Mouse (Mus musculus) forebrain, embryonic 13.5 days (tissue): Measurements from ENCODE around the gene Prr14l. TPM values are rescaled to one million over a fixed set of nuclear protein-coding genes. Genes with fewer than 3 reads are reported as not detected.
A peak's percentile ranks its signal among the peaks of the same experiment; 100 is the strongest.
"Not testable (repeated sequence)": the region's sequence is repeated elsewhere in the genome, so short reads cannot be mapped to it uniquely, and the experiment has no call there.

Experiments
- ATAC-seq: fragments of 200-750 bp; cut with Nextera tagmentation; 2 replicates; pipeline ENCODE4 v1.8.0; 2017
- H3K27ac ChIP-seq: fragments of 300-500 bp; sonication (generic); 2 replicates; pipeline ENCODE4 v1.5.1; 2015; ENCODE audit warnings: inconsistent platforms, mild to moderate bottlenecking, moderate library complexity
- H3K27me3 ChIP-seq: fragments of 300-500 bp; sonication (generic); 2 replicates; pipeline ENCODE4 v1.6.1; 2015; ENCODE audit warnings: mild to moderate bottlenecking, inconsistent platforms
- H3K36me3 ChIP-seq: fragments of 300-500 bp; sonication (generic); 2 replicates; pipeline ENCODE4 v1.6.1; 2015; ENCODE audit warnings: mild to moderate bottlenecking, inconsistent platforms; ENCODE audit not compliant: poor library complexity, severe bottlenecking
- H3K4me1 ChIP-seq: fragments of 300-500 bp; sonication (generic); 2 replicates; pipeline ENCODE4 v1.6.1; 2015; ENCODE audit warnings: inconsistent platforms
- H3K4me2 ChIP-seq: fragments of 300-500 bp; sonication (generic); 2 replicates; pipeline ENCODE4 v1.6.1; 2015; ENCODE audit warnings: inconsistent platforms, mild to moderate bottlenecking, moderate library complexity
- H3K4me3 ChIP-seq: fragments of 300-500 bp; sonication (generic); 2 replicates; pipeline ENCODE4 v1.5.1; 2015; ENCODE audit warnings: mild to moderate bottlenecking, inconsistent platforms
- H3K9ac ChIP-seq: fragments of 300-500 bp; sonication (generic); 2 replicates; pipeline ENCODE4 v1.6.1; 2015; ENCODE audit warnings: mild to moderate bottlenecking, inconsistent platforms
- H3K9me3 ChIP-seq: fragments of 300-500 bp; sonication (generic); replicated peaks from 2 replicates; pipeline ENCODE4 v1.6.1; 2016; ENCODE audit warnings: inconsistent platforms
- WGBS: fragments of 180-500 bp; shearing (Covaris S2); methylation state at CpG from one replicate; pipeline ENCODE4 v1.1.7; 2015; 5-methylcytosine and 5-hydroxymethylcytosine counted together
- polyA plus RNA-seq: library from polyadenylated mRNA; unstranded; fragments of >200 nt; fragmentation: Nextera tagmentation; extraction: Ambion mirVana; gene quantifications from 2 replicates; pipeline ENCODE4 v1.2.1, GENCODE M21; 2015

Prr14l gene
- polyA plus RNA-seq, 1 experiment from 2014 or later, result 17.6 TPM

DNA sequence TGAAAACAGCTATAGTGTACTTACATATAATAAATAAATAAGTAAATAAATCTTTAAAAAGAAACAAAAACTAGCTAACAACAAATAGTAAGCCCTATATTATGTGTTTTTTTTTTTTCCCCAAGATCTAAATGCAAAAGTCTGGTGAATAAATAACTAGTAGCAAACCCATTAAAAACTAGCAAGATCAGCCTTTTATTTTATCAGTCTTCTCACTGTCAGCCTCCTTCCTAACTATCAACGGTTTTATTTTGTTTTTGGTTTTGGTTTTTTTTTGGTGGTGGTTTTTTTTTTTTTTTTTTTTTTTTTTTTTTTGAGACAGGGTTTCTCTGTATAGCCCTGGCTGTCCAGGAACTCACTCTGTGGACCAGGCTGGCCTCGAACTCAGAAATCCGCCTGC is 4.5 kb downstream of the Prr14l start:
- peaks cover 31% of the 10 kb centered on the region for H3K4me1 ChIP-seq
- WGBS, result 97% methylated on average over 3 of the region's 3 CpGs
- not testable (repeated sequence) for H3K27ac ChIP-seq, H3K9me3 ChIP-seq, H3K9ac ChIP-seq, H3K4me3 ChIP-seq, ATAC-seq, H3K27me3 ChIP-seq, H3K4me2 ChIP-seq
- peaks cover 43% of the 10 kb centered on the region for H3K36me3 ChIP-seq

DNA sequence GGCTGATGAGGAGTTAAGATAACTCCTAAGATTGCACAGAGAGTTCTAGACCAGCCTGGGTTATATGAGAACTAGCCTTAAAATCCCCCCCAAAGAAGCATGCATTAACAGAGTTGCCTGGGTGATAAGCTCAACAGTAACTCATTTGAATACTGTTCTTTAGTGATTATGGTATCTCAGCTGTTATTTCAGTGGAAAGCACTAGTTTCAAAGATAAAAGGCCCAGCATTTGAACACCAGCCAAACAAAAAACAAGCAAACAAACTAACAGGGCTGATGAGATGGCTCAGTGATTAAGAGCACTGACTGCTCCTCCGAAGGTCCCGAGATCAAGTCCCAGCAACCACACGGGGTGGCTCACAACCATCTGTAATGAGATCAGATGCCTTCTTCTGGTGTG is 4.9 kb downstream of the Prr14l start:
- H3K9me3 ChIP-seq, result no peaks in the 10 kb centered on the region
- ATAC-seq, result no peak
- H3K27ac ChIP-seq, result no peak overlapping the region
- no peaks in the 10 kb centered on the region for H3K27me3 ChIP-seq
- no peak overlapping the region for H3K4me2 ChIP-seq
- peaks cover 47% of the 10 kb centered on the region for H3K36me3 ChIP-seq
- WGBS, result 96% methylated on average over 3 of the region's 3 CpGs
- H3K4me1 ChIP-seq, result peaks cover 27% of the 10 kb centered on the region
- H3K4me3 ChIP-seq, result no peak overlapping the region
- H3K9ac ChIP-seq, result no peak overlapping the region

DNA sequence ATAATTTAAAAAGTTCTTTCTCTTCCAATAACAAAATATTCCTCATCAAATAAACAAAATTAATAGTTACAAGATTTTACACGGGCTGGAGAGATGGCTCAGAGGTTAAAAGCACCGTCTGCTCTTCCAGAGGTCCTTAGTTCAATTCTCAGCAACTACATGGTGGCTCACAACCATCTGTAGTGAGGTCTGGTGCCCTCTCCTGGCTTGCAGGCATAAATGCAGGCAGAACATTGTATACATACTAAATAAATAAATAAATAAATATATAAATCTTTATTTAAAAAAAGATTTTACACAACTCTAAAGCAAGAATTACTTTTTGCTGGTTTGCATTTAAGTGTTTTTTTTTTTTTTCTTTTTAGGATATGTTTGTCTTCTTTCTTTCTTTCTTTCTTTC is 14.0 kb downstream of the Prr14l start:
- no peak overlapping the region for H3K4me2 ChIP-seq
- WGBS, result 93% methylated on average over 2 of the region's 2 CpGs
- H3K4me1 ChIP-seq, result no peaks in the 10 kb centered on the region
- H3K9me3 ChIP-seq, result no peaks in the 10 kb centered on the region
- no peaks in the 10 kb centered on the region for H3K27me3 ChIP-seq
- H3K9ac ChIP-seq, result no peak overlapping the region
- no peak for ATAC-seq
- H3K4me3 ChIP-seq, result no peak overlapping the region
- H3K36me3 ChIP-seq, result peaks cover 89% of the 10 kb centered on the region
- no peak overlapping the region for H3K27ac ChIP-seq

DNA sequence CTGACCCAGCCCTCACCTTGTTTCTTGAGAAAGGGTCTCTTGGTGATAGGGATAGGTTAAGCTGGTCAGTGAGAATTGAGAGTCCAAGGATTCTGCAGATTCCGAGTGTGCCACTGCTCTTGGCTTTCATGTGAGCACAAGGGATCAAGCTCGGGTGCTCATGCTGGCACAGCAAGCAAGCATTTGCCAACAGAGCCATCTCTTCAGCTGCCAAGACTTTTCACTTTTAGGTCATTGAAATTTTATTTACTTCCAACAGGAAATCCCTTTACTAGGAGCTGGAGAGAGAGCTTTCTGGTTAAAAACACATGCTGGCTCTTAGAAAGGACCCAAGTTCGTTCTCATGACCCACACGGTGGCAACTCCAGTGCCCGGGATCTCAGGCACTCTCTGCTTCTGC is 17.1 kb downstream of the Prr14l start:
- no peaks in the 10 kb centered on the region for H3K4me1 ChIP-seq
- 90% methylated on average over 5 of the region's 5 CpGs for WGBS
- H3K36me3 ChIP-seq, result peaks cover 85% of the 10 kb centered on the region

DNA sequence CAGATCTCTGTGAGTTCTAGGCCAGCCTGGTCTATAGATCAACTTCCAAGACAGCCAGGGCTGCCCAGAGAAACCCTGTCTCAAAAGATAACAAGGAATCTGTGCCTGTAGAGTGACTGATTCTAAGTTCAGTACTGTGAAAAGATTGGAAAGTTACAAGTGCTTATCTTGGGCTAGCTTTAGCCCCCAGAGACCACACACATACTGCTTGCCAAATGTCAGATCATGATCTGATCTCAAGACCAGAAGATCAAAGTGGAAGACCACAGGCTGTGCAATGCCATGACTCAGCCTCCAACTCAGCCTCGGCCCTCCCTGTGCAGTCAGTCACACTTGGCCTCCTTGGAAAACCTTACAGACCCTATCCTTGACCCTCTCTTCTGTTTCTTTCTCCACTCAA is 19.6 kb downstream of the Prr14l start:
- Histone ChIP-seq H3K9ac (no peak overlapping the region), H3K27ac (no peak overlapping the region), H3K9me3 (no peaks in the 10 kb centered on the region), H3K27me3 (no peaks in the 10 kb centered on the region), H3K4me1 (no peaks in the 10 kb centered on the region), H3K4me3 (no peak overlapping the region), H3K36me3 (peaks cover 85% of the 10 kb centered on the region), H3K4me2 (no peak overlapping the region)
- WGBS, result 95% methylated on average over 1 of the region's 1 CpGs
- ATAC-seq, result no peak

More for the DNA sequence above, 17.1 kb downstream of the Prr14l start:
- Histone ChIP-seq H3K27ac (no peak overlapping the region), H3K4me3 (no peak overlapping the region), H3K9me3 (no peaks in the 10 kb centered on the region), H3K27me3 (no peaks in the 10 kb centered on the region), H3K4me2 (no peak overlapping the region), H3K9ac (no peak overlapping the region)
- ATAC-seq, result no peak

DNA sequence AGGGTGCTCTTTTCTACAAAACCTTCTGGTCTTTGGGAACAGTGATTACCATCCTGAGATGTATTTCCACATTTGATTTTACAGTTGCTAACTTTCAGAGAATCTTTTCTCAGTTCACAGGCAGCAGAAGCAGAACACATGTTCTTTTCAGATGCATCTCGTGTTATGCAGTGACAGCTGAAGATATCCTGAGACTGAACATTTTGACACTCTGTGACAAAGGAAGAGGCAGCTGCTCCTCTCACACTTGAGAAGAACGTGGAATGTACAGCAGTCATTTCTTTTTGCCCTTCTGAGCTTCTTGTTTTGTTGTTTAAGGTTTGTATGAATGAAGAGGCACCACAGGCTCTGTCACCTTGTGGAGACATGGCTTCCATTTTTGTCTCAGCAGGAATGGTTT is 24.0 kb downstream of the Prr14l start:
- Histone ChIP-seq H3K9me3 (no peaks in the 10 kb centered on the region), H3K9ac (no peak overlapping the region), H3K4me3 (no peak overlapping the region), H3K27ac (no peak overlapping the region), H3K27me3 (no peaks in the 10 kb centered on the region), H3K36me3 (peaks cover 91% of the 10 kb centered on the region), H3K4me2 (no peak overlapping the region), H3K4me1 (no peaks in the 10 kb centered on the region)
- ATAC-seq, result no peak
- 87% methylated on average over 2 of the region's 2 CpGs for WGBS

DNA sequence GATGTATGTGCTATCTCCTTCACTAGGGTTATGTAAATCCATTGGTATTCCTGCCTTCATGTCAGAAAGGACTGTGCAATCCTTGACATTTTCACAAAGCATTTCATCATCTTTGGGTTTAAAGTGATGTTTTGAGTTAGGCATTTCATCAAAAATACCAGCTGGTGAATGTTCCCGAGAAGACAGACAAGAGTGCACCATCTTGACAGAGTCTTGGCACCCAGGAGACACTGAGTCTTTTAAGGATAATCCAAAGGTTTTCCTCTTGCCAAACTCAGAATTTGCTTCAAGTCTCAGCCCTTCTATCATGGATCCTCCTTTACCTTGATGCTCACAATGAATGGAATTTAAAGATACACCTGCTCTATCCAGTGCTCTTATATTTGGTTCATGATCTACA is 25.3 kb downstream of the Prr14l start:
- ATAC-seq, result not testable (repeated sequence)
- 88% methylated on average over 1 of the region's 1 CpGs for WGBS

DNA sequence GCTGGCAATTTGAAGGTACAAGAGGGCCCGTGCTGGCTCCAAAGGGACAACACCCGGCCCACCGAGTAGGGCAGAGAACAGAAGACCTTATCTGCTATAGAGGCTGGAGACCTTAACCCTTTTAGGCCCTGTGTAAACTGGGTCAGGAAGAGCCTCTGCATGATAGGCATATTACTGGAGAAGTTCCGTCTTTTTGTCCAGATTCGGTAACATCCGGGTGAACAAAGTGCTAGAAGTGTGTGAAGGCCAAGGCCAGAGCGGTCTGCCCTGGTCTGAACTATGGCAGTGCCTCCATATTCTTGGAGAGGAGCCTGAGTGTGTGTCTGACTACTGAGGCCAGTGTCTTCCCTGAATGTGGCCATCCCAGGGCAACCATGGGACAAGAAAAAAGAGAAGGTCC is 27.0 kb downstream of the Prr14l start, which contains the start of gene Gm20671:
Gene Gm20671 (minus strand): TSS at position 101 of the 400 bp plus-strand sequence.
- Histone ChIP-seq H3K9me3 (no peaks in the 10 kb centered on the region), H3K27ac (no peak within 1 kb of the TSS), H3K36me3 (peaks cover 76% of the 10 kb centered on the region), H3K4me1 (no peaks in the 10 kb centered on the region), H3K9ac (no peak within 1 kb of the TSS), H3K4me2 (no peak within 1 kb of the TSS), H3K27me3 (no peaks in the 10 kb centered on the region), H3K4me3 (no peak within 1 kb of the TSS)
- WGBS, result 96% methylated on average over 7 of the region's 7 CpGs
- ATAC-seq, result no peak

More for the DNA sequence above, 25.3 kb downstream of the Prr14l start:
- H3K4me3 ChIP-seq, H3K27ac ChIP-seq, H3K4me1 ChIP-seq, H3K9ac ChIP-seq, H3K4me2 ChIP-seq, H3K27me3 ChIP-seq, H3K9me3 ChIP-seq: not testable (repeated sequence)
- peaks cover 78% of the 10 kb centered on the region for H3K36me3 ChIP-seq

DNA sequence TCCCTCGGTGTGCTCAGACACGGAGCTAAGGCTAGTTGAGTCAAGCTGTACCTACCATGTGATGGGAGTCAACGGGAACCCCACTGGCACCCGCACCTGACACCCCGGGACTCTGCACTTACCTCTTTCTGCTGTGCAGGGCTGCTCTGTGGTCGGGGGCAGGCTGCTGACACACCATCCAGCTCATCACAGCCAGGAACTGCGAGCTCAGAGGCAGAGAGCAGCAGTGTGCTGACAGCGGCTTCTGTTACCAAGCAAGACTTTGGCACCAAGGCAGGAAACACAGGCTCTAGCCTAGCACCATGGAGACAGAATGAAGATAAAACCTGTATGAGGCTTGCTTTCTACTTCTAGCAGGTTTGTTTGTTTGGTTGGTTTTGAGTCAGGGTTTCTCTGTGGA is 33.6 kb downstream of the Prr14l start:
- Histone ChIP-seq H3K4me3 (no peak overlapping the region), H3K4me1 (no peaks in the 10 kb centered on the region), H3K36me3 (peaks cover 75% of the 10 kb centered on the region), H3K27me3 (no peaks in the 10 kb centered on the region), H3K4me2 (no peak overlapping the region), H3K9me3 (no peaks in the 10 kb centered on the region), H3K9ac (no peak overlapping the region), H3K27ac (no peak overlapping the region)
- no peak for ATAC-seq
- 94% methylated on average over 8 of the region's 8 CpGs for WGBS

DNA sequence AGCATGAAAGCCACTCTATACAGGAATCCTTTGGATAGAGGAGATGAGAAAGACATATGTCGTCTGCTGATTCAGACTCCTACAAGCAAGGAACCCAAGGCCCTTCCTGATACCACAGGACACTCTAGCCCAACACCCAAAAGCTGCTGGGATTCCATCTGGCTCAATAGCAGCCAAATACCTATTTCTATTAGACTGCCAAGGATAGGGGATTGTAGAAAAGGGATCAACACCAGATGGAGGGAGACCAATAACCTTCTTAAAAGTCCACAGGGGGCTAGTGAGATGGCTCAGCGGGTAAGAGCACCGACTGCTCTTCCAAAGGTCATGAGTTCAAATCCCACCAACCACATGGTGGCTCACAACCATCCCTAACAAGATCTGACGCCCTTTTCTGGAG is 38.7 kb downstream of the Prr14l start:
- peaks cover 69% of the 10 kb centered on the region for H3K36me3 ChIP-seq
- 94% methylated on average over 4 of the region's 4 CpGs for WGBS

DNA sequence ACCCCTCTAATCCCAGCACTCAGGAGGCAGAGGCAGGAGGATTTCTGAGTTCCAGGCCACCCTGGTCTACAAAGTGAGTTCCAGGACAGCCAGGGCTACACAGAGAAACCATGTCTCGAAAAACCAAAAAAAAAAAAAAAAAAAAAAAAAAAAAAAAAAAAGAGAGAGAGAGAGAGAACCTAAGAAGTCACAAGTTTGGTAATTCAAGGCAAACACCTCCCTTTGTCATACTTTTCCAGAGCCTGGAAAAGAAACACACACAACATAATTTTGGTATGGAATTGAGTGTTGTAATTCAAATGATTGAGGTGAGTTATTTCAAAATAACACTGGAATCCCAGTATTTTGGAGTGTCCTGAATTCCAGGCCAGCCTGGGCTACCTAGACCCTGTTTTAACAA is 67.6 kb downstream of the Prr14l start:
- not testable (repeated sequence) for H3K27ac ChIP-seq, H3K4me3 ChIP-seq, H3K4me2 ChIP-seq, H3K9me3 ChIP-seq, H3K27me3 ChIP-seq, H3K9ac ChIP-seq, H3K4me1 ChIP-seq, ATAC-seq
- 70% methylated on average over 1 of the region's 1 CpGs for WGBS
- H3K36me3 ChIP-seq, result peaks cover 19% of the 10 kb centered on the region

More for the DNA sequence above, 38.7 kb downstream of the Prr14l start:
- Histone ChIP-seq H3K9me3 (no peaks in the 10 kb centered on the region), H3K9ac (no peak overlapping the region), H3K4me3 (no peak overlapping the region), H3K27ac (no peak overlapping the region), H3K27me3 (no peaks in the 10 kb centered on the region), H3K4me1 (no peaks in the 10 kb centered on the region), H3K4me2 (no peak overlapping the region)
- ATAC-seq, result no peak

DNA sequence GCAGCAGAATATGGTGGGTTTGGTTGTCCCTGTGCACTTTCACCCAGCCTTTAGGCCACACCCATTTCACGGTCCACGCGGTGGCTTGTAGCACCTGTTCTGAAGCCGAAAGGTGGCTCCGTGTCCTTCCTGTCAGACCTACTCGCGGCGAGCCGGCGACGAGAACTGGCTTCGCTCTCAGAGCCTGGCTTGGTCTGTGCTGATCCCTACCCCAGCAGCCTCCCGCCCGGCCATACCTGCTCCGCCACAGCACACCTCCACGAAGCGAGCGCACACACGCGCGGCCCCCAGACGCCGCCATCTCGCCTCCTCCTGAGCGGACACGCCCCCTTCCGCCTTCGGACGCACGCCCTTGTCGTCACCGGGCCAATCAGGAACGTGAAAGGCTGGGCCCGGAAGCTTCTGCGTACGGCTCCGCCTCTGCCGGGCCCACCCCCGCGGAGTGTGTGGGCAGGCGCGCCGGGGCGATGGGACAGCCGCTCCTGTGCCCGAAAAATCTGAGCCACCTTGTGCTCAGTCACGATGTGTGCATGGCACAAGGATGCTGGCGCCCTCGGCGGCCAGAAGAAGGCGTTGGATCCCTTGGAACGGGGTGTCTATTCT is 68.6 kb downstream of the Prr14l start, which contains the start of gene Pisd:
Gene Pisd (minus strand): TSS at position 334 of the 603 bp plus-strand sequence.
- Histone ChIP-seq H3K27ac (peak within 1 kb of the TSS; percentile 81), H3K36me3 (peaks cover 9% of the 10 kb centered on the region), H3K4me3 (peak within 1 kb of the TSS; percentile 77), H3K4me1 (peaks cover 10% of the 10 kb centered on the region), H3K27me3 (no peaks in the 10 kb centered on the region), H3K9ac (peak within 1 kb of the TSS; percentile 83), H3K4me2 (peak within 1 kb of the TSS; percentile 80), H3K9me3 (no peaks in the 10 kb centered on the region)
- under 1% methylated on average over 52 of the region's 52 CpGs for whole genome bisulfite sequencing
- ATAC-seq, result peak; percentile 100

DNA sequence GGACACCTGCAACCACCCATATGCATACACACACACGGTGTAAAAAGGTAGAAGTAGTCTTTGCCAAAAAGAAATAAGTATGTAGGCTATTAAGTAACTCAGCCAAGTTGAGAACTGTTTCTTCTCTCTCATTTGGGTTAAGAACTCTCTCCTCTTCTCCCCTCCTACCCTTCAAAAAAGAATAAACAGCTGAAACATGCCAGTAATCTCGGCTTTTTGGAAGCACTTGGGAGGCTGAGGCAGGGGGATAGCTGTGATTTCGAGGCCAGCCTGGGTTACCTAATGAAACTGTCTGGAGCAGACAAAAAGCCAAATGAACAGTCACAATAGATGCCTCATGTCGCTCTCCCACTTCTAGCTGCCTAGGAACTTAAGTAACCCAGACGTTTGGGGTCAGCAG is 69.3 kb downstream of the Prr14l start:
- Histone ChIP-seq H3K4me3 (peak overlapping the region; percentile 77), H3K4me1 (peaks cover 10% of the 10 kb centered on the region), H3K36me3 (peaks cover 8% of the 10 kb centered on the region; the same call in 1 of the 2 replicates), H3K27me3 (no peaks in the 10 kb centered on the region), H3K9me3 (no peaks in the 10 kb centered on the region), H3K9ac (peak overlapping the region; percentile 83), H3K4me2 (peak overlapping the region; percentile 80), H3K27ac (no peak overlapping the region)
- ATAC-seq, result no peak
- WGBS, result 19% methylated on average over 5 of the region's 5 CpGs
